Mouse (Mus musculus): ENCODE results near the gene Igfbp4. TPM values are rescaled to one million over a fixed set of nuclear protein-coding genes. Genes with fewer than 3 reads are reported as not detected.

The Igfbp4 gene
- polyA plus RNA-seq, 1 experiment from 2014 or later: 832 TPM

DNA sequence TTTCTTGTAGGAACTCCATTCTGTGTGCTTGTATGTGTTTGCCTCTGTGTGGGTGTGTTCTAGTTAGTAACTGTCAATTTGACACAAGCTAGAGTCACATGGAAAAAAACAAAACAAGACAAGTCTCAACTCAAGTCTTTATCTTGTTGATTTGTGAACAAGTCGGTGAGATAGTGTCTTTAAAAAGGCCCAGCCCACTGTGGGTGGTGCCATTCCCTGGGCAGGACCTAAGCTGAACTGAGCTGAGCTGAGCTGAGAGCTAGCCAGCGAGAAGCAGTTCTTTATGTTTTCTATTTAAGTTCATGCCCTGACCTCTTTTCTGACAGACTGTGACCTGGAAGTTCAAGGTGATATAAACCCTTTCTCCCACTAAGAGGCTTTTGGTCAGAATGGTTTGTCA is 50.6 kb downstream of the Igfbp4 start:
- Histone ChIP-seq H3K9ac (replicated peaks; ENCODE audit: low read length) (no peak overlapping the region), H3K27ac (ENCODE audit: low read length) (no peak overlapping the region), H3K4me2 (replicated peaks; ENCODE audit: low read depth, low read length) (no peak overlapping the region), H3K4me1 (ENCODE audit: insufficient read depth, low read length) (no peaks in the 10 kb centered on the region), H3K27me3 (ENCODE audit: insufficient read depth, low read length) (no peaks in the 10 kb centered on the region), H3K9me3 (ENCODE audit: low read length) (no peaks in the 10 kb centered on the region), H3K36me3 (ENCODE audit: insufficient read depth, low read length) (no peaks in the 10 kb centered on the region), H3K4me3 (ENCODE audit: low read length) (no peak overlapping the region)
- ATAC-seq (ENCODE audit: low FRiP score, low TSS enrichment): no peak
- WGBS: 49% methylated on average over 2 of the region's 2 CpGs

DNA sequence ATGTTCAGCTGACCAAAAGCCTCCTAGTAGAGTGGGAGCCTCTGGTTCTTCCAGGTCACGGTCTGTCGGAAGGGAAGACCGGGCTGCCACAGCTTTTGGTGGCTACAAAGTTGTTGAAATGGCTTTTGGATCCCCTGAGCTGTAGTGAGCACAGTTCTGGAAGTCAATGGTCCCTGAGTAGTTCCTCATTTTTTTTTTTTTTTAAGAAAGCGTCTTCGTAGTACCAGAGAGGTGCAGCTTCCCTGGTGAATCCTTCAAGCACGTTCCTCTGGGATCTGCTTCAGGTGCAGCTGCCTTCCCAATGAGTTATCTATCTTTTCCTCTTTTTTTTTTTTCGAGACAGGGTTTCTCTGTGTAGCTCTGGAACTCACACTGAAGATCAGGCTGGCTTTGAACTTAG is 52.7 kb downstream of the Igfbp4 start:
- WGBS: 79% methylated on average over 7 of the region's 7 CpGs

DNA sequence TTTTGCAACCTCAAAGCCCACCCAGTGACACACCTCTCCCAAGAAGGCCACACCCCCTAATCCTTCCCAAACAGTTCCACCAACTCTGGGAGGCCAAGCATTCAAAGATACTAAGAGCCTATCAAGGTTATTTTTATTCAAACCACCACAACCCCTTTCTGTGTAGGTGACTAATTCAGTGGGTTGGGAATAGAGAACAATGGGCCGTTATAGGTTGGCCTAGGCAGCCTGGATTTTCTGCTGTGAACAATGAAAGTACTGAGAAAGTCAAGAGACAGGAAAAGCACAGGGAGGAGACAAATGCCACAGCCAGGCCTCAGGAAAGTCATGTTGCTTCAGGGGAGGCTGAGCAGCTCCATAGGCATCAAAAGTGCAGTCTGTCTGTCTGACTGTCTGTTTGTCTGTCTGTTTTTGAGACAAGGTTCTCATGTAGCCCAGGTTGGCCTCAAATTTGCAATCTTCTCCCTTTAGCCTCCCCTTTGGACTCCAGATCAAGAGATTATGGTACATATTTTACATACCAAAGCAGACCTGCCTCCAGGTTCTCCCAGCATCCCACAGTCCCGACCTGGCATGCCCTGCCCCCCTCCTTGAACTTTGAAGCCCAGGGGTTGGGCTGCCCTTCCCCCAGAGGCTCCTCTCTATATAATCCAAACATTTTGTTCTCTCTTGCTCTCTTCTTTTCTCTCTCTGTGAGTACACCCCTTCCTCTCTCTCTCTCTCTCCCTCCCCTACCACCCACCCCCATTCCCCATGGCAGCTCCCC is 54.0 kb downstream of the Igfbp4 start:
- ATAC-seq (ENCODE audit: low FRiP score, low TSS enrichment): no peak
- WGBS: 63% methylated on average over 2 of the region's 2 CpGs
- Histone ChIP-seq H3K4me3 (ENCODE audit: low read length) (no peak overlapping the region), H3K4me1 (ENCODE audit: insufficient read depth, low read length) (peaks cover 7% of the 10 kb centered on the region; the same call in 1 of the 2 replicates), H3K36me3 (ENCODE audit: insufficient read depth, low read length) (no peaks in the 10 kb centered on the region), H3K4me2 (replicated peaks; ENCODE audit: low read depth, low read length) (no peak overlapping the region), H3K9me3 (ENCODE audit: low read length) (no peaks in the 10 kb centered on the region), H3K27me3 (ENCODE audit: insufficient read depth, low read length) (no peaks in the 10 kb centered on the region), H3K9ac (replicated peaks; ENCODE audit: low read length) (no peak overlapping the region), H3K27ac (ENCODE audit: low read length) (no peak overlapping the region)

More for the DNA sequence above, 52.7 kb downstream of the Igfbp4 start:
- no peak overlapping the region for H3K4me3 ChIP-seq (ENCODE audit: low read length)
- no peak overlapping the region for H3K9ac ChIP-seq (replicated peaks; ENCODE audit: low read length)
- H3K27ac ChIP-seq (ENCODE audit: low read length): no peak overlapping the region
- H3K36me3 ChIP-seq (ENCODE audit: insufficient read depth, low read length): no peaks in the 10 kb centered on the region
- no peak for ATAC-seq (ENCODE audit: low FRiP score, low TSS enrichment)
- no peaks in the 10 kb centered on the region for H3K27me3 ChIP-seq (ENCODE audit: insufficient read depth, low read length)
- H3K4me2 ChIP-seq (replicated peaks; ENCODE audit: low read depth, low read length): no peak overlapping the region
- H3K4me1 ChIP-seq (ENCODE audit: insufficient read depth, low read length): no peaks in the 10 kb centered on the region
- no peaks in the 10 kb centered on the region for H3K9me3 ChIP-seq (ENCODE audit: low read length)

- ATAC-seq (ENCODE audit: low FRiP score, low TSS enrichment): no peak
- no peak overlapping the region for H3K27ac ChIP-seq (ENCODE audit: low read length)
- no peaks in the 10 kb centered on the region for H3K36me3 ChIP-seq (ENCODE audit: insufficient read depth, low read length)
- no peak overlapping the region for H3K4me2 ChIP-seq (replicated peaks; ENCODE audit: low read depth, low read length)
- H3K9ac ChIP-seq (replicated peaks; ENCODE audit: low read length): no peak overlapping the region
- peaks cover 7% of the 10 kb centered on the region; the same call in 1 of the 2 replicates for H3K4me1 ChIP-seq (ENCODE audit: insufficient read depth, low read length)
- H3K9me3 ChIP-seq (ENCODE audit: low read length): no peaks in the 10 kb centered on the region
- no peaks in the 10 kb centered on the region for H3K27me3 ChIP-seq (ENCODE audit: insufficient read depth, low read length)
- no peak overlapping the region for H3K4me3 ChIP-seq (ENCODE audit: low read length)
- 62% methylated on average over 4 of the region's 4 CpGs for WGBS
Observed at GRCm38 (mm10) chr11:99095759-99096158, 54.7 kb downstream of the Igfbp4 start.

DNA sequence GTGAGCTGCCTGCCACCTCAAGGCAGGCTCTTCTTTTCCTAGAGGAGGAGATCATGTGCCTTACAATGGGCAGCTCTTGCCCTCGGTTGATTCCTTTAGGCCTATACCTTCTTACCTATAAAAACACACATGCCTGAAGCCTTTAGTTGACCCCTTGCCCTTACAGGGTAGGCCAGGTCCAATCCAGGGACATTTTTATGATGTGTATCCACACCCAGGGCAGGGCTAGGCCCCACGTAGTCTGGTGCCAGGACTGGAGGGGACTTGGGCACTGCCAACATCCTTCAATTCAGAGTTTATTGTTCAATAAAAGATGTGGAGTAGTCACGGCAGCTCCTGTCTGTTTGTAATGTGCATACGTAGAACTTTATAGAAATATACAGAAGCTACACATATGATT is 55.4 kb downstream of the Igfbp4 start:
- H3K4me1 ChIP-seq (ENCODE audit: insufficient read depth, low read length): peaks cover 7% of the 10 kb centered on the region; the same call in 1 of the 2 replicates
- H3K4me2 ChIP-seq (replicated peaks; ENCODE audit: low read depth, low read length): no peak overlapping the region
- ATAC-seq (ENCODE audit: low FRiP score, low TSS enrichment): no peak
- H3K36me3 ChIP-seq (ENCODE audit: insufficient read depth, low read length): no peaks in the 10 kb centered on the region
- WGBS: 59% methylated on average over 4 of the region's 4 CpGs
- no peaks in the 10 kb centered on the region for H3K9me3 ChIP-seq (ENCODE audit: low read length)
- H3K9ac ChIP-seq (replicated peaks; ENCODE audit: low read length): no peak overlapping the region
- H3K27me3 ChIP-seq (ENCODE audit: insufficient read depth, low read length): no peaks in the 10 kb centered on the region
- no peak overlapping the region for H3K27ac ChIP-seq (ENCODE audit: low read length)
- no peak overlapping the region for H3K4me3 ChIP-seq (ENCODE audit: low read length)

GRCm38 (mm10) chr11:99096996-99097774 is 56.1 kb downstream of the Igfbp4 start:
- Histone ChIP-seq H3K4me2 (replicated peaks; ENCODE audit: low read depth, low read length) (no peak overlapping the region), H3K9ac (replicated peaks; ENCODE audit: low read length) (no peak overlapping the region), H3K4me1 (ENCODE audit: insufficient read depth, low read length) (peaks cover 7% of the 10 kb centered on the region; the same call in 1 of the 2 replicates), H3K4me3 (ENCODE audit: low read length) (no peak overlapping the region), H3K27ac (ENCODE audit: low read length) (no peak overlapping the region), H3K27me3 (ENCODE audit: insufficient read depth, low read length) (no peaks in the 10 kb centered on the region), H3K36me3 (ENCODE audit: insufficient read depth, low read length) (no peaks in the 10 kb centered on the region), H3K9me3 (ENCODE audit: low read length) (no peaks in the 10 kb centered on the region)
- whole genome bisulfite sequencing: 79% methylated on average over 8 of the region's 8 CpGs
- ATAC-seq (ENCODE audit: low FRiP score, low TSS enrichment): no peak

DNA sequence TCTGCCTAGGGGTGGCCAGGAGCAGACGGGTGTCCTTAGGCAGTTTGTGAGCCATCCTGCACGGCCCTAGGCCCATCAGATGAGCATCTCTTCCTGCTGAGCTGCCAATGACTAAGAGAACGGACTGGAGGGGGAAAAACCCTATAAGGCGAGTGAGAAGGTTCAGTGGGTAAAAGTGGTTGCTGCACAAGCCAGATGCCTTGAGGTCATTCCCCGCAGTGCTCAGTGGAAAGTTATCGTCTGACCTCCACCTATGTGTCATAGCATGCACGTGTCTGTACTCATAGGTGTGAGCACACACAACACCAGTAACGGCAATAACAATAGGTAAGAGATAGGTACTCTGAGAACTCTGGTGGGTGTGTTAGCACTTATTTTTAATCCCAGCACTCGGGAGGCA is 57.9 kb downstream of the Igfbp4 start:
- Histone ChIP-seq H3K36me3 (ENCODE audit: insufficient read depth, low read length) (no peaks in the 10 kb centered on the region), H3K27ac (ENCODE audit: low read length) (no peak overlapping the region), H3K27me3 (ENCODE audit: insufficient read depth, low read length) (no peaks in the 10 kb centered on the region), H3K9ac (replicated peaks; ENCODE audit: low read length) (no peak overlapping the region), H3K4me3 (ENCODE audit: low read length) (no peak overlapping the region), H3K4me2 (replicated peaks; ENCODE audit: low read depth, low read length) (no peak overlapping the region), H3K9me3 (ENCODE audit: low read length) (no peaks in the 10 kb centered on the region), H3K4me1 (ENCODE audit: insufficient read depth, low read length) (peaks cover 7% of the 10 kb centered on the region; the same call in 1 of the 2 replicates)
- no peak for ATAC-seq (ENCODE audit: low FRiP score, low TSS enrichment)
- WGBS: 88% methylated on average over 9 of the region's 9 CpGs

- no peak for ATAC-seq (ENCODE audit: low FRiP score, low TSS enrichment)
- Histone ChIP-seq H3K9ac (replicated peaks; ENCODE audit: low read length) (no peak overlapping the region), H3K27ac (ENCODE audit: low read length) (no peak overlapping the region), H3K4me3 (ENCODE audit: low read length) (no peak overlapping the region), H3K9me3 (ENCODE audit: low read length) (no peaks in the 10 kb centered on the region), H3K4me1 (ENCODE audit: insufficient read depth, low read length) (peaks cover 7% of the 10 kb centered on the region; the same call in 1 of the 2 replicates), H3K27me3 (ENCODE audit: insufficient read depth, low read length) (no peaks in the 10 kb centered on the region), H3K36me3 (ENCODE audit: insufficient read depth, low read length) (no peaks in the 10 kb centered on the region), H3K4me2 (replicated peaks; ENCODE audit: low read depth, low read length) (no peak overlapping the region)
- WGBS: 72% methylated on average over 7 of the region's 7 CpGs
Observed at GRCm38 (mm10) chr11:99099516-99099915, 58.5 kb downstream of the Igfbp4 start.

DNA sequence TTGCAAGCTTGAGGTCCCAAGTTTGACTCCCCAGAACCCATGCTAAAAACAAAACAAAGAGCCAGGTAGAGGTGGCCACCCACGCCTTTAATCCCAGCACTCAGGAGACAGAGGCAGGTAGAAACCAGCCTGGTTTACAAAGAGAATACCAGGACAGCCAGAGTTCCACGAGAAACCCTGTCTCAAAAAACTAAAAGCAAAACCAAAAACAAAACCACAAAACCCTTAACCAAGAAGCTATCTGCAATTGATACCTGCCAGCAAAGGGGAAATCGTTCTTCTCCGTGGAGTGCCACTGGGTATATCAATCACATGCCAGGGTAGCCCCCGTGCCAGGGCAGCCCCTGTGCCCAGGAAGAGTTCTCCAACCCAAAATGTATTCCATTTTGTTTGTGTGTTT is 59.2 kb downstream of the Igfbp4 start:
- Histone ChIP-seq H3K27me3 (ENCODE audit: insufficient read depth, low read length) (no peaks in the 10 kb centered on the region), H3K4me1 (ENCODE audit: insufficient read depth, low read length) (peaks cover 7% of the 10 kb centered on the region; the same call in 1 of the 2 replicates), H3K9ac (replicated peaks; ENCODE audit: low read length) (no peak overlapping the region), H3K36me3 (ENCODE audit: insufficient read depth, low read length) (no peaks in the 10 kb centered on the region), H3K4me3 (ENCODE audit: low read length) (no peak overlapping the region), H3K4me2 (replicated peaks; ENCODE audit: low read depth, low read length) (no peak overlapping the region), H3K9me3 (ENCODE audit: low read length) (no peaks in the 10 kb centered on the region), H3K27ac (ENCODE audit: low read length) (no peak overlapping the region)
- WGBS: 77% methylated on average over 5 of the region's 5 CpGs
- no peak for ATAC-seq (ENCODE audit: low FRiP score, low TSS enrichment)

- H3K4me2 ChIP-seq (replicated peaks; ENCODE audit: low read depth, low read length): no peak overlapping the region
- no peak overlapping the region for H3K4me3 ChIP-seq (ENCODE audit: low read length)
- H3K27ac ChIP-seq (ENCODE audit: low read length): no peak overlapping the region
- no peaks in the 10 kb centered on the region for H3K36me3 ChIP-seq (ENCODE audit: insufficient read depth, low read length)
- H3K9ac ChIP-seq (replicated peaks; ENCODE audit: low read length): no peak overlapping the region
- no peaks in the 10 kb centered on the region for H3K27me3 ChIP-seq (ENCODE audit: insufficient read depth, low read length)
- ATAC-seq (ENCODE audit: low FRiP score, low TSS enrichment): no peak
- H3K4me1 ChIP-seq (ENCODE audit: insufficient read depth, low read length): peaks cover 14% of the 10 kb centered on the region
- WGBS: 61% methylated on average over 8 of the region's 8 CpGs
- no peaks in the 10 kb centered on the region for H3K9me3 ChIP-seq (ENCODE audit: low read length)
Observed at GRCm38 (mm10) chr11:99101693-99102092, 60.6 kb downstream of the Igfbp4 start.

Measured in kidney, embryonic 16.5 days (tissue).